Mouse (Mus musculus) midbrain, embryonic 10.5 days (tissue): Measurements from ENCODE around the gene Tdgf1. TPM values are rescaled to one million over a fixed set of nuclear protein-coding genes. Genes with fewer than 3 reads are reported as not detected.

Experiments
- DNase-seq: peaks from one replicate; pipeline ENCODE4 v3.0.0-alpha.2; 2017; ENCODE audit warnings: low spot score
- H3K27ac ChIP-seq: fragments of 300-500 bp; sonication (generic); replicated peaks from 2 replicates; pipeline ENCODE4 v1.5.1; 2016; ENCODE audit warnings: mild to moderate bottlenecking
- H3K27me3 ChIP-seq: fragments of 300-500 bp; sonication (generic); 2 replicates; pipeline ENCODE4 v1.6.1; 2016; ENCODE audit warnings: low read depth, mild to moderate bottlenecking; ENCODE audit not compliant: poor library complexity, severe bottlenecking
- H3K36me3 ChIP-seq: fragments of 300-500 bp; sonication (generic); 2 replicates; pipeline ENCODE4 v1.6.1; 2016; ENCODE audit warnings: mild to moderate bottlenecking, moderate library complexity
- H3K4me1 ChIP-seq: fragments of 300-500 bp; sonication (generic); 2 replicates; pipeline ENCODE4 v1.6.1; 2016
- H3K4me3 ChIP-seq: fragments of 300-500 bp; sonication (generic); 2 replicates; pipeline ENCODE4 v1.5.1; 2016; ENCODE audit warnings: mild to moderate bottlenecking, moderate library complexity
- H3K9me3 ChIP-seq: fragments of 300-500 bp; sonication (generic); replicated peaks from 2 replicates; pipeline ENCODE4 v1.6.1; 2016; ENCODE audit warnings: mild to moderate bottlenecking
- WGBS: fragments of 180-500 bp; shearing (Covaris S2); methylation state at CpG from one replicate; pipeline ENCODE4 v1.1.7; 2016; 5-methylcytosine and 5-hydroxymethylcytosine counted together
- microRNA-seq: library from miRNA; unstranded; fragments of <30 nt; microRNA quantifications from one replicate; pipeline ENCODE4, GENCODE M21; 2017
- polyA plus RNA-seq: library from polyadenylated mRNA; unstranded; fragments of >200 nt; fragmentation: Nextera tagmentation; extraction: Ambion mirVana; gene quantifications from 2 replicates; pipeline ENCODE4 v1.2.1, GENCODE M21; 2016

The Tdgf1 gene
- polyA plus RNA-seq, 1 experiment from 2014 or later, result 0.11 TPM

- H3K9me3 ChIP-seq, result no peaks in the 10 kb centered on the region
- no peaks in the 10 kb centered on the region for H3K36me3 ChIP-seq
- peak; percentile 45 for DNase-seq
- peaks cover 21% of the 10 kb centered on the region for H3K27me3 ChIP-seq
- H3K4me1 ChIP-seq, result peaks cover 15% of the 10 kb centered on the region
- H3K27ac ChIP-seq, result peak overlapping the region; percentile 53; the same call in 1 of the 2 replicates
- WGBS, result 7% methylated on average over 6 of the region's 6 CpGs
- peak overlapping the region; percentile 35 for H3K4me3 ChIP-seq
These were observed 49.4 kb downstream of the Tdgf1 start for GRCm38 (mm10) chr9:110896595-110896994.

- Histone ChIP-seq H3K27me3 (peaks cover 21% of the 10 kb centered on the region), H3K9me3 (no peaks in the 10 kb centered on the region), H3K4me3 (peak overlapping the region; percentile 35), H3K27ac (peak overlapping the region; percentile 53; the same call in 1 of the 2 replicates), H3K4me1 (peaks cover 15% of the 10 kb centered on the region), H3K36me3 (no peaks in the 10 kb centered on the region)
- DNase-seq, result no peak
- WGBS, result 23% methylated on average over 7 of the region's 7 CpGs
These were observed 50.0 kb downstream of the Tdgf1 start for GRCm38 (mm10) chr9:110895994-110896393.

GRCm38 (mm10) chr9:110895507-110895906, 50.5 kb downstream of the Tdgf1 start:
- Histone ChIP-seq H3K4me1 (peaks cover 19% of the 10 kb centered on the region), H3K27me3 (peaks cover 21% of the 10 kb centered on the region), H3K9me3 (no peaks in the 10 kb centered on the region), H3K4me3 (no peak overlapping the region), H3K27ac (no peak overlapping the region; the same call in 1 of the 2 replicates), H3K36me3 (no peaks in the 10 kb centered on the region)
- no peak for DNase-seq
- WGBS, result 65% methylated on average over 5 of the region's 5 CpGs

- Histone ChIP-seq H3K4me1 (peaks cover 29% of the 10 kb centered on the region), H3K27ac (no peak overlapping the region), H3K9me3 (no peaks in the 10 kb centered on the region), H3K27me3 (peaks cover 36% of the 10 kb centered on the region), H3K4me3 (no peak overlapping the region), H3K36me3 (no peaks in the 10 kb centered on the region)
- DNase-seq, result no peak
- WGBS, result 67% methylated on average over 10 of the region's 10 CpGs
These were observed 52.5 kb downstream of the Tdgf1 start for GRCm38 (mm10) chr9:110893429-110893828.

GRCm38 (mm10) chr9:110892552-110892951, 53.4 kb downstream of the Tdgf1 start:
- peaks cover 36% of the 10 kb centered on the region for H3K4me1 ChIP-seq
- no peak overlapping the region for H3K4me3 ChIP-seq
- WGBS, result 92% methylated on average over 3 of the region's 3 CpGs

GRCm38 (mm10) chr9:110891077-110891828, 54.7 kb downstream of the Tdgf1 start:
- Histone ChIP-seq H3K36me3 (no peaks in the 10 kb centered on the region), H3K27me3 (peaks cover 40% of the 10 kb centered on the region), H3K4me3 (no peak overlapping the region), H3K4me1 (peaks cover 34% of the 10 kb centered on the region), H3K27ac (0 out of 2 replicates have a peak overlapping the region, but pooled peaks have one; percentile 4), H3K9me3 (no peaks in the 10 kb centered on the region)
- DNase-seq, result no peak
- WGBS, result 86% methylated on average over 12 of the region's 12 CpGs

More at GRCm38 (mm10) chr9:110892552-110892951, 53.4 kb downstream of the Tdgf1 start:
- Histone ChIP-seq H3K27me3 (peaks cover 36% of the 10 kb centered on the region), H3K36me3 (no peaks in the 10 kb centered on the region), H3K9me3 (no peaks in the 10 kb centered on the region), H3K27ac (no peak overlapping the region)
- no peak for DNase-seq

GRCm38 (mm10) chr9:110890026-110890783, 55.8 kb downstream of the Tdgf1 start:
- Histone ChIP-seq H3K4me3 (0 out of 2 replicates have a peak overlapping the region, but pooled peaks have one; percentile 7), H3K27ac (no peak overlapping the region), H3K9me3 (no peaks in the 10 kb centered on the region), H3K4me1 (peaks cover 26% of the 10 kb centered on the region), H3K36me3 (no peaks in the 10 kb centered on the region), H3K27me3 (peaks cover 36% of the 10 kb centered on the region)
- no peak for DNase-seq
- WGBS, result 16% methylated on average over 21 of the region's 21 CpGs

Small RNA genes lying within 50 kb of the gene (microRNA-seq; reads per million reads assigned to microRNA genes)
- not detected for gene Gm24269

Other genes with a start within 250 kb of the Tdgf1 start
- 0.36 and 0.51 TPM in 2 replicates for gene Myl3, start 204.3 kb downstream of the Tdgf1 start, polyA plus RNA-seq
- gene Pth1r, start 199.0 kb downstream of the Tdgf1 start, polyA plus RNA-seq, result 30.9 and 33.9 TPM in 2 replicates
- not detected in 2 replicates for gene Prss42, start 148.0 kb downstream of the Tdgf1 start, polyA plus RNA-seq
- gene Prss44, start 132.2 kb downstream of the Tdgf1 start, polyA plus RNA-seq, result not detected in 2 replicates
- not detected in 2 replicates for gene Prss43, start 119.5 kb downstream of the Tdgf1 start, polyA plus RNA-seq
- not detected in 2 replicates for gene Prss45, start 111.6 kb downstream of the Tdgf1 start, polyA plus RNA-seq
- gene Prss46, start 101.7 kb downstream of the Tdgf1 start, polyA plus RNA-seq, result not detected in 2 replicates
- 0.35 and 0.85 TPM in 2 replicates for gene Prss50, start 88.2 kb downstream of the Tdgf1 start, polyA plus RNA-seq
- 0.78 and 0.83 TPM in 2 replicates for gene Als2cl, start 66.3 kb downstream of the Tdgf1 start, polyA plus RNA-seq
- gene Tmie, start 66.0 kb downstream of the Tdgf1 start, polyA plus RNA-seq, result 0.06 and 0.11 TPM in 2 replicates
- not detected in 2 replicates for gene Fam240a, start 29.3 kb downstream of the Tdgf1 start, polyA plus RNA-seq
- gene Lrrc2, start 5.4 kb upstream of the Tdgf1 start, polyA plus RNA-seq, result 0.09 and 0.35 TPM in 2 replicates
- 0.09 TPM in 1 of 2 replicates, not detected in the other for gene Rtp3, start 44.4 kb upstream of the Tdgf1 start, polyA plus RNA-seq
- gene Ltf, start 73.1 kb upstream of the Tdgf1 start, polyA plus RNA-seq, result 0.29 TPM in 1 of 2 replicates, not detected in the other
- 0.89 and 1.0 TPM in 2 replicates for gene Ccrl2, start 111.4 kb upstream of the Tdgf1 start, polyA plus RNA-seq
- 39.5 and 39.8 TPM in 2 replicates for gene Lrrfip2, start 171.4 kb upstream of the Tdgf1 start, polyA plus RNA-seq